Mouse (Mus musculus) G1E (cell line): ENCODE data around the gene Cpne5.

Source experiments
- CTCF ChIP-seq: IDR thresholded peaks from 2 replicates; pipeline ENCODE4 v1.5.1; 2012; ENCODE audit warnings: low read depth, low read length, inconsistent platforms, mixed read lengths
- GATA1 ChIP-seq: IDR thresholded peaks from 2 replicates; pipeline ENCODE4 v1.6.1; 2012; ENCODE audit warnings: borderline replicate concordance, low read length, inconsistent platforms, mixed read lengths
- GATA2 ChIP-seq: IDR thresholded peaks from 2 replicates; pipeline ENCODE4 v1.6.1; 2012; ENCODE audit warnings: low read depth, low read length, inconsistent platforms, borderline replicate concordance
- POLR2AphosphoS5 ChIP-seq: IDR thresholded peaks from 2 replicates; pipeline ENCODE4 v1.6.1; 2012; ENCODE audit warnings: low read depth, low read length, inconsistent platforms; ENCODE audit not compliant: insufficient replicate concordance
- TAL1 ChIP-seq: conservative IDR thresholded peaks from 2 replicates; pipeline ENCODE4 v1.6.1; 2012; ENCODE audit warnings: low read depth, low read length, inconsistent platforms, mixed read lengths

DNA sequence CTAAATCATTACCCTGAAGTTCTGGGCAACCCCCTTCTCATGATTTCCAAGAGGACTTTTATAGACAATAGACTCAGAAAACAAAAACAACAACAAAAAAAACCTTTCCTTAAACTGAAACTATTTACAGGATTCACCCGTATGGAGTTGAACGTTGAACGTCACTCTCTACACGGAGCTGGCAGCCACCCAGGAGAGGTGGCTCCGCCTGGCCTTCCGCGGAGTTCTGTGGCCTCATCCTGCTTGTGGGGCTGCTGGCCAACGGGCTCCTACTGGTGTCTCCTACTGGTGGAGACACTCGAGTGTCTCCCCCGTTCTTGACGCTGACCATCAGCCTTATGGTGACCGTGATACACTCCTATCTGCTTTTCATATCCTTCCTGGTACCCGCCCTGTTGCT is 83.7 kb downstream of the Cpne5 start:
- TF ChIP-seq CTCF (no peak), TAL1 (no peak), GATA1 (no peak), POLR2AphosphoS5 (no peak), GATA2 (no peak)
